Mouse (Mus musculus) heart, postnatal 0 days (tissue): Measurements from ENCODE around the gene Akap6. TPM values are rescaled to one million over a fixed set of nuclear protein-coding genes. Genes with fewer than 3 reads are reported as not detected.

Source experiments
- ATAC-seq: fragments of 200-750 bp; cut with Nextera tagmentation; 2 replicates; pipeline ENCODE4 v1.8.0; 2017; ENCODE audit warnings: low read depth, moderate number of reproducible peaks, moderate library complexity; ENCODE audit not compliant: insufficient read depth
- DNase-seq: peaks from one replicate; pipeline ENCODE4 v3.0.0-alpha.2; 2016; ENCODE audit warnings: low spot score
- H3K27ac ChIP-seq: fragments of 300-500 bp; sonication (generic); 2 replicates; pipeline ENCODE4 v1.5.1; 2014; ENCODE audit warnings: low read depth, mild to moderate bottlenecking
- H3K27me3 ChIP-seq: fragments of 300-500 bp; sonication (generic); 2 replicates; pipeline ENCODE4 v1.6.1; 2014; ENCODE audit warnings: low read length, mixed read lengths; ENCODE audit not compliant: control insufficient read depth, insufficient read depth
- H3K36me3 ChIP-seq: fragments of 300-500 bp; sonication (generic); replicated peaks from 2 replicates; pipeline ENCODE4 v1.6.1; 2014; ENCODE audit warnings: low read length, mixed read lengths; ENCODE audit not compliant: control insufficient read depth, insufficient read depth
- H3K4me1 ChIP-seq: fragments of 300-500 bp; sonication (generic); 2 replicates; pipeline ENCODE4 v1.6.1; 2014; ENCODE audit warnings: antibody characterized with exemption; ENCODE audit not compliant: control insufficient read depth, insufficient read depth
- H3K4me2 ChIP-seq: fragments of 300-500 bp; sonication (generic); 2 replicates; pipeline ENCODE4 v1.6.1; 2014; ENCODE audit warnings: low read depth, mild to moderate bottlenecking, low read length, moderate library complexity
- H3K4me3 ChIP-seq: fragments of 300-500 bp; sonication (generic); 2 replicates; pipeline ENCODE4 v1.5.1; 2014; ENCODE audit warnings: low read depth, low read length
- H3K9ac ChIP-seq: fragments of 300-500 bp; sonication (generic); replicated peaks from 2 replicates; pipeline ENCODE4 v1.6.1; 2014; ENCODE audit warnings: low read depth, low read length, mixed read lengths
- H3K9me3 ChIP-seq: fragments of 300-500 bp; sonication (generic); replicated peaks from 2 replicates; pipeline ENCODE4 v1.6.1; 2016; ENCODE audit warnings: low read length; ENCODE audit not compliant: control insufficient read depth
- CTCF ChIP-seq: IDR thresholded peaks from 2 replicates; pipeline ENCODE4 v1.5.1; 2016; ENCODE audit warnings: antibody characterized with exemption, control low read depth, low read depth
- EP300 ChIP-seq: IDR thresholded peaks from 2 replicates; pipeline ENCODE4 v1.6.1; 2016; ENCODE audit warnings: antibody characterized with exemption, low read depth
- WGBS: fragments of 180-500 bp; shearing (Covaris S2); extraction: QIAGEN DNeasy Blood & Tissue Kit; methylation state at CpG from one replicate; pipeline ENCODE4 v1.1.7; 2014; 5-methylcytosine and 5-hydroxymethylcytosine counted together
- polyA plus RNA-seq: library from polyadenylated mRNA; unstranded; fragments of >200 nt; fragmentation: Nextera tagmentation; extraction: Ambion mirVana; gene quantifications from 2 replicates; pipeline ENCODE4 v1.2.1, GENCODE M21; 2015
- total RNA-seq: library from RNA; depleted of rRNA; stranded (reverse); fragments of >200 nt; gene quantifications from 2 replicates; pipeline ENCODE4 v1.2.3, GENCODE M21; 2014; ENCODE audit warnings: low replicate concordance

The Akap6 gene
- total and polyA plus RNA-seq, 2 experiments from 2014 or later: 10.3 to 53.2 TPM

- no peaks in the 10 kb centered on the region for H3K27me3 ChIP-seq
- H3K36me3 ChIP-seq: peaks cover 8% of the 10 kb centered on the region; the same call in 1 of the 2 replicates
- H3K9ac ChIP-seq: no peak overlapping the region
- TF ChIP-seq CTCF: no peak
- no peak for TF ChIP-seq EP300
- ATAC-seq: no peak
- WGBS: 95% methylated on average over 5 of the region's 5 CpGs
- no peak for DNase-seq
- H3K4me2 ChIP-seq: no peak overlapping the region
- H3K4me3 ChIP-seq: no peak overlapping the region
- no peaks in the 10 kb centered on the region for H3K4me1 ChIP-seq
- no peaks in the 10 kb centered on the region for H3K9me3 ChIP-seq
- no peak overlapping the region for H3K27ac ChIP-seq
Measured at GRCm38 (mm10) chr12:53070907-53071306, 371.7 kb downstream of the Akap6 start.

- Histone ChIP-seq H3K27ac (no peak overlapping the region), H3K9me3 (no peaks in the 10 kb centered on the region), H3K36me3 (peaks cover 8% of the 10 kb centered on the region; the same call in 1 of the 2 replicates), H3K9ac (no peak overlapping the region), H3K4me1 (no peaks in the 10 kb centered on the region), H3K27me3 (no peaks in the 10 kb centered on the region), H3K4me2 (no peak overlapping the region), H3K4me3 (no peak overlapping the region)
- WGBS: 90% methylated on average over 3 of the region's 3 CpGs
- no peak for TF ChIP-seq CTCF
- no peak for TF ChIP-seq EP300
- DNase-seq: no peak
- no peak for ATAC-seq
Measured at GRCm38 (mm10) chr12:53076595-53077400, 377.6 kb downstream of the Akap6 start.

- no peaks in the 10 kb centered on the region for H3K4me1 ChIP-seq
- no peaks in the 10 kb centered on the region for H3K9me3 ChIP-seq
- DNase-seq (no peak), ATAC-seq (no peak)
- TF ChIP-seq CTCF (no peak), EP300 (no peak)
- no peak overlapping the region for H3K27ac ChIP-seq
- no peak overlapping the region for H3K4me2 ChIP-seq
- H3K36me3 ChIP-seq: no peaks in the 10 kb centered on the region
- no peak overlapping the region for H3K9ac ChIP-seq
- no peak overlapping the region for H3K4me3 ChIP-seq
- 65% methylated on average over 3 of the region's 3 CpGs for WGBS
- H3K27me3 ChIP-seq: no peaks in the 10 kb centered on the region
Measured at GRCm38 (mm10) chr12:53085789-53086188, 386.6 kb downstream of the Akap6 start.

GRCm38 (mm10) chr12:53112276-53112675, 413.1 kb downstream of the Akap6 start:
- Histone ChIP-seq H3K4me3 (no peak overlapping the region), H3K9me3 (no peaks in the 10 kb centered on the region), H3K4me2 (no peak overlapping the region), H3K27ac (no peak overlapping the region), H3K9ac (no peak overlapping the region), H3K27me3 (no peaks in the 10 kb centered on the region), H3K4me1 (no peaks in the 10 kb centered on the region), H3K36me3 (peaks cover 7% of the 10 kb centered on the region; the same call in 1 of the 2 replicates)
- no peak for ATAC-seq
- WGBS: 88% methylated on average over 10 of the region's 10 CpGs
- DNase-seq: no peak
- no peak for TF ChIP-seq CTCF
- no peak for TF ChIP-seq EP300

GRCm38 (mm10) chr12:53119352-53119751, 420.2 kb downstream of the Akap6 start:
- no peak overlapping the region for H3K9ac ChIP-seq
- ATAC-seq (no peak), DNase-seq (no peak)

DNA sequence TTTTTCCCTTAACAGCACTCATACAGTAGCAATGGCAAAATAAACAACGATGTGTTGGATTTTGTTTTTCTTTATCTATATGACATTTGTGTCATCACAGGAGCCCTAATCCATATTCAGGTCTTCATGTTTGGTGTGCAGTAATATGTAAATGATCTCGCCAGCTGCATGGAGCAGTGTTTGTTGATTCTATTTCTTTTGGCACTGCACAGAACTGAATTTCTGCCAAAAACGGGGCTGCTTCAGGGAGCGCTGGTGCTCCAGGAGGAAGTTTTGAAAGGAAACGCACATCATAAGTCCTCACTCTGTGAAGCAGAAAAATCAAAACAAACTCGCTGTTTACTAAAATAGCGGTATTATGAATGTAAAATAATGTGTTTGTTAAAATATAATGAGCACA, 424.9 kb downstream of the Akap6 start:
- H3K4me3 ChIP-seq: peak overlapping the region; percentile 18; the same call in 1 of the 2 replicates
- peak overlapping the region; percentile 45 for H3K4me2 ChIP-seq
- no peak overlapping the region for H3K9ac ChIP-seq

More at GRCm38 (mm10) chr12:53119352-53119751, 420.2 kb downstream of the Akap6 start:
- no peaks in the 10 kb centered on the region for H3K4me1 ChIP-seq
- no peak for TF ChIP-seq CTCF
- TF ChIP-seq EP300: no peak
- no peak overlapping the region for H3K27ac ChIP-seq
- peaks cover 6% of the 10 kb centered on the region; the same call in 1 of the 2 replicates for H3K36me3 ChIP-seq
- H3K27me3 ChIP-seq: no peaks in the 10 kb centered on the region
- WGBS: 53% methylated on average over 4 of the region's 4 CpGs
- no peak overlapping the region for H3K4me3 ChIP-seq
- H3K4me2 ChIP-seq: no peak overlapping the region
- H3K9me3 ChIP-seq: no peaks in the 10 kb centered on the region

More for the DNA sequence above, 424.9 kb downstream of the Akap6 start:
- 56% methylated on average over 7 of the region's 7 CpGs for WGBS
- no peak for TF ChIP-seq CTCF
- TF ChIP-seq EP300: no peak
- ATAC-seq: no peak
- no peak for DNase-seq
- H3K36me3 ChIP-seq: peaks cover 10% of the 10 kb centered on the region
- no peaks in the 10 kb centered on the region for H3K4me1 ChIP-seq
- H3K9me3 ChIP-seq: no peaks in the 10 kb centered on the region
- H3K27ac ChIP-seq: no peak overlapping the region
- H3K27me3 ChIP-seq: no peaks in the 10 kb centered on the region
